Mouse (Mus musculus): Measurements from ENCODE around the gene Sirt2. TPM values are rescaled to one million over a fixed set of nuclear protein-coding genes. Genes with fewer than 3 reads are reported as not detected.

The Sirt2 gene
- total and polyA plus RNA-seq, 3 experiments: 34.1 to 103 (median 60.0) TPM

- no peak for ATAC-seq (ENCODE audit: extremely low read depth, insufficient number of reproducible peaks, low FRiP score, poor library complexity, severe bottlenecking)
- H3K36me3 ChIP-seq (replicated peaks): peaks cover 41% of the 10 kb centered on the region
Measured at GRCm38 (mm10) chr7:28739829-28740228, 26.7 kb upstream of the Sirt2 start.

GRCm38 (mm10) chr7:28740949-28741348, 25.6 kb upstream of the Sirt2 start:
- no peak for ATAC-seq (ENCODE audit: extremely low read depth, insufficient number of reproducible peaks, low FRiP score, poor library complexity, severe bottlenecking)
- H3K27me3 ChIP-seq (ENCODE audit: insufficient read depth, low read length): no peaks in the 10 kb centered on the region
- peaks cover 39% of the 10 kb centered on the region for H3K4me1 ChIP-seq (ENCODE audit: insufficient read depth, low read depth, low read length)
- peak overlapping the region; percentile 81 for H3K4me3 ChIP-seq (ENCODE audit: low read depth, low read length)
- H3K36me3 ChIP-seq (replicated peaks): peaks cover 52% of the 10 kb centered on the region
- no peaks in the 10 kb centered on the region for H3K9me3 ChIP-seq (replicated peaks)
- no peak for DNase-seq (ENCODE audit: low spot score)
- TF ChIP-seq TAL1 (conservative IDR thresholded peaks at IDR 0.05; ENCODE audit: low read depth, low read length): no peak

More at GRCm38 (mm10) chr7:28739829-28740228, 26.7 kb upstream of the Sirt2 start:
- Histone ChIP-seq H3K9me3 (replicated peaks) (no peaks in the 10 kb centered on the region), H3K4me3 (ENCODE audit: low read depth, low read length) (peak overlapping the region; percentile 34; the same call in 1 of the 2 replicates), H3K4me1 (ENCODE audit: insufficient read depth, low read depth, low read length) (peaks cover 42% of the 10 kb centered on the region), H3K27me3 (ENCODE audit: insufficient read depth, low read length) (no peaks in the 10 kb centered on the region)
- DNase-seq (ENCODE audit: low spot score): no peak
- TF ChIP-seq CTCF (IDR thresholded peaks at IDR 0.05; ENCODE audit: low read depth, low read length) (no peak), GATA1 (IDR thresholded peaks at IDR 0.05; ENCODE audit: borderline replicate concordance, low read length) (no peak), GATA2 (IDR thresholded peaks at IDR 0.05; ENCODE audit: borderline replicate concordance, low read depth, low read length) (no peak), POLR2AphosphoS5 (IDR thresholded peaks at IDR 0.05; ENCODE audit: insufficient replicate concordance, low read depth, low read length) (no peak), TAL1 (conservative IDR thresholded peaks at IDR 0.05; ENCODE audit: low read depth, low read length) (no peak)

- TF ChIP-seq GATA1 (IDR thresholded peaks at IDR 0.05; ENCODE audit: borderline replicate concordance, low read length) (no peak), GATA2 (IDR thresholded peaks at IDR 0.05; ENCODE audit: borderline replicate concordance, low read depth, low read length) (no peak), POLR2AphosphoS5 (IDR thresholded peaks at IDR 0.05; ENCODE audit: insufficient replicate concordance, low read depth, low read length) (no peak), TAL1 (conservative IDR thresholded peaks at IDR 0.05; ENCODE audit: low read depth, low read length) (no peak), CTCF (IDR thresholded peaks at IDR 0.05; ENCODE audit: low read depth, low read length) (no peak)
- Histone ChIP-seq H3K27me3 (ENCODE audit: insufficient read depth, low read length) (no peaks in the 10 kb centered on the region), H3K9me3 (replicated peaks) (no peaks in the 10 kb centered on the region), H3K4me3 (ENCODE audit: low read depth, low read length) (peak overlapping the region; percentile 81), H3K4me1 (ENCODE audit: insufficient read depth, low read depth, low read length) (peaks cover 39% of the 10 kb centered on the region), H3K36me3 (replicated peaks) (peaks cover 56% of the 10 kb centered on the region)
- DNase-seq (ENCODE audit: low spot score) (peak; percentile 26), ATAC-seq (ENCODE audit: extremely low read depth, insufficient number of reproducible peaks, low FRiP score, poor library complexity, severe bottlenecking) (no peak)
Measured at GRCm38 (mm10) chr7:28741368-28741708, 25.2 kb upstream of the Sirt2 start.

GRCm38 (mm10) chr7:28741709-28742438, 24.7 kb upstream of the Sirt2 start, which contains the start of the genes Mrps12 and Sars2:
Gene Mrps12 (minus strand): TSS chr7:28741820.
Gene Sars2 (plus strand): TSS chr7:28741992.
- no peaks in the 10 kb centered on the region for H3K27me3 ChIP-seq (ENCODE audit: insufficient read depth, low read length)
- peak; percentile 99 for DNase-seq (ENCODE audit: low spot score)
- H3K9me3 ChIP-seq (replicated peaks): no peaks in the 10 kb centered on the region
- H3K4me1 ChIP-seq (ENCODE audit: insufficient read depth, low read depth, low read length): peaks cover 39% of the 10 kb centered on the region
- H3K4me3 ChIP-seq (ENCODE audit: low read depth, low read length): peak within 1 kb of the TSS; percentile 81
- ATAC-seq (ENCODE audit: extremely low read depth, insufficient number of reproducible peaks, low FRiP score, poor library complexity, severe bottlenecking): peak; percentile 99
- H3K36me3 ChIP-seq (replicated peaks): peaks cover 61% of the 10 kb centered on the region
- peak; percentile 53; the same call in 1 of the 2 replicates for TF ChIP-seq CTCF (IDR thresholded peaks at IDR 0.05; ENCODE audit: low read depth, low read length)
- no peak for TF ChIP-seq POLR2AphosphoS5 (IDR thresholded peaks at IDR 0.05; ENCODE audit: insufficient replicate concordance, low read depth, low read length)
- TF ChIP-seq GATA2 (IDR thresholded peaks at IDR 0.05; ENCODE audit: borderline replicate concordance, low read depth, low read length): no peak
- no peak for TF ChIP-seq TAL1 (conservative IDR thresholded peaks at IDR 0.05; ENCODE audit: low read depth, low read length)
- no peak for TF ChIP-seq GATA1 (IDR thresholded peaks at IDR 0.05; ENCODE audit: borderline replicate concordance, low read length)

GRCm38 (mm10) chr7:28749935-28750334, 16.6 kb upstream of the Sirt2 start:
- Histone ChIP-seq H3K9me3 (replicated peaks) (no peaks in the 10 kb centered on the region), H3K4me3 (ENCODE audit: low read depth, low read length) (no peak overlapping the region), H3K4me1 (ENCODE audit: insufficient read depth, low read depth, low read length) (peaks cover 2% of the 10 kb centered on the region; the same call in 1 of the 2 replicates), H3K27me3 (ENCODE audit: insufficient read depth, low read length) (no peaks in the 10 kb centered on the region), H3K36me3 (replicated peaks) (peaks cover 88% of the 10 kb centered on the region)
- DNase-seq (ENCODE audit: low spot score) (no peak), ATAC-seq (ENCODE audit: extremely low read depth, insufficient number of reproducible peaks, low FRiP score, poor library complexity, severe bottlenecking) (no peak)
- TF ChIP-seq GATA2 (IDR thresholded peaks at IDR 0.05; ENCODE audit: borderline replicate concordance, low read depth, low read length) (no peak), TAL1 (conservative IDR thresholded peaks at IDR 0.05; ENCODE audit: low read depth, low read length) (no peak), CTCF (IDR thresholded peaks at IDR 0.05; ENCODE audit: low read depth, low read length) (no peak), POLR2AphosphoS5 (IDR thresholded peaks at IDR 0.05; ENCODE audit: insufficient replicate concordance, low read depth, low read length) (no peak), GATA1 (IDR thresholded peaks at IDR 0.05; ENCODE audit: borderline replicate concordance, low read length) (no peak)

GRCm38 (mm10) chr7:28756079-28756478, 10.5 kb upstream of the Sirt2 start, which contains the start of gene Ccer2:
Gene Ccer2 (plus strand): TSS chr7:28756174.
- Histone ChIP-seq H3K4me3 (ENCODE audit: low read depth, low read length) (no peak within 1 kb of the TSS), H3K4me1 (ENCODE audit: insufficient read depth, low read depth, low read length) (peaks cover 7% of the 10 kb centered on the region; the same call in 1 of the 2 replicates), H3K9me3 (replicated peaks) (no peaks in the 10 kb centered on the region), H3K36me3 (replicated peaks) (peaks cover 60% of the 10 kb centered on the region), H3K27me3 (ENCODE audit: insufficient read depth, low read length) (peaks cover 13% of the 10 kb centered on the region; the same call in 1 of the 2 replicates)
- TF ChIP-seq GATA2 (IDR thresholded peaks at IDR 0.05; ENCODE audit: borderline replicate concordance, low read depth, low read length) (no peak), POLR2AphosphoS5 (IDR thresholded peaks at IDR 0.05; ENCODE audit: insufficient replicate concordance, low read depth, low read length) (no peak), GATA1 (IDR thresholded peaks at IDR 0.05; ENCODE audit: borderline replicate concordance, low read length) (no peak), TAL1 (conservative IDR thresholded peaks at IDR 0.05; ENCODE audit: low read depth, low read length) (no peak), CTCF (IDR thresholded peaks at IDR 0.05; ENCODE audit: low read depth, low read length) (no peak)
- DNase-seq (ENCODE audit: low spot score) (no peak), ATAC-seq (ENCODE audit: extremely low read depth, insufficient number of reproducible peaks, low FRiP score, poor library complexity, severe bottlenecking) (no peak)

All from G1E (cell line).